Mouse (Mus musculus) CH12.LX (cell line): ENCODE measurements around the gene Cacul1.

Source experiments
- E2F4 ChIP-seq: IDR thresholded peaks from 2 replicates; pipeline ENCODE4 v1.6.1; 2011; ENCODE audit warnings: low read depth, low read length, improper control_type of control experiment; ENCODE audit not compliant: insufficient replicate concordance
- ETS1 ChIP-seq: conservative IDR thresholded peaks from 2 replicates; pipeline ENCODE4 v1.6.1; 2012; ENCODE audit warnings: low read depth, mild to moderate bottlenecking, inconsistent platforms, low read length, improper control_type of control experiment, moderate library complexity
- JUN ChIP-seq: IDR thresholded peaks from 2 replicates; pipeline ENCODE4 v1.6.1; 2011; ENCODE audit warnings: low read depth, mild to moderate bottlenecking, low read length, improper control_type of control experiment, moderate library complexity; ENCODE audit not compliant: insufficient read depth
- POLR2A ChIP-seq: IDR thresholded peaks from 2 replicates; pipeline ENCODE4 v1.6.1; 2011; ENCODE audit warnings: low read depth, mild to moderate bottlenecking, improper control_type of control experiment, low read length
- ZMIZ1 ChIP-seq: IDR thresholded peaks from 2 replicates; pipeline ENCODE4 v1.6.1; 2012; ENCODE audit warnings: low read depth, mild to moderate bottlenecking, inconsistent platforms, low read length, improper control_type of control experiment
- ZNF384 ChIP-seq: IDR thresholded peaks from 2 replicates; pipeline ENCODE4 v1.6.1; 2012; ENCODE audit warnings: low read depth, low read length, improper control_type of control experiment, inconsistent platforms

DNA sequence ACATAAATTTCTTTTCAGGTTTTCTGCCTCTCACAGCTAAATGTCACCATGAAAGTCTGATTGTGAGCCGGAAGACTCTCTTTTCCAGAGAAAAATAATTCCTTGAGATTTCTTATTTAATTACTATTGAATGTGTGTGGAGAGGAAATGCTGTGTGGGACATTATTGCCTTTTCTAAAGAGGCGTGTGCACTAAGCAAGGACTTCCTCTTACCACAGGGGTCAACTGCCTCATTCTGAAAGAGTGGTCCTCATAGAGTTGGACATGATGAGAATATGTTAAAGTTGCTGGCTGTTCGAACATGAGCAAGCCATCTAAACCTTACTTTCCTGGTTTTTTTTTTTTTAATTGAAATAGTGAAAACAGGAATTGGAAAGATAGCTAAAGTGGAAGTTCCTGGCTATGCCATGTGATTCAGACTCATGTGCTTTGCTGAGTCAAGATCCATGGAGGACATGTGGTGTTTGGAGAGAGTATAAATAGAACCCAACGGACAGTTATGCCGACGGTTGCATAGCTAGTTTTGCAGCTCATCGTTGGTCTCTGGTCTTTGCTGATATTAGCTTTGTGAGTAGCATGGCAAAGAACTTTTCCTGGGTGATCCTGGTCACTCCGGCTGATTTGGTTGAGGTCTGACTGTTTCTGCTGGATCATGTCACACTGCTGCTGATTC lies 17.3 kb upstream of the Cacul1 start:
- no peak for TF ChIP-seq ZNF384
- TF ChIP-seq ETS1 = no peak
- TF ChIP-seq E2F4 = no peak
- no peak for TF ChIP-seq POLR2A
- TF ChIP-seq ZMIZ1 = no peak
- TF ChIP-seq JUN = no peak
